Mouse (Mus musculus) layer of hippocampus, postnatal 36 days (tissue): Measurements from ENCODE around the gene Sart3. TPM values are rescaled to one million over a fixed set of nuclear protein-coding genes. Genes with fewer than 3 reads are reported as not detected.
"Not testable (repeated sequence)": the region's sequence is repeated elsewhere in the genome, so short reads cannot be mapped to it uniquely, and the experiment has no call there.

Experiments used
- DNase-seq, 2 experiments: peaks; one replicate each; pipeline ENCODE4 v3.0.0; 2022
- total RNA-seq, 2 experiments: library from RNA; stranded (reverse); gene quantifications; 2 replicates each; pipeline ENCODE4 v1.2.3; 2021

Sart3 gene
- total RNA-seq, 2 experiments from 2014 or later = 51.2 to 56.8 TPM

- DNase-seq = no peak
Observed at GRCm38 (mm10) chr5:113790453-113791196, 18.3 kb upstream of the Sart3 start.

DNA sequence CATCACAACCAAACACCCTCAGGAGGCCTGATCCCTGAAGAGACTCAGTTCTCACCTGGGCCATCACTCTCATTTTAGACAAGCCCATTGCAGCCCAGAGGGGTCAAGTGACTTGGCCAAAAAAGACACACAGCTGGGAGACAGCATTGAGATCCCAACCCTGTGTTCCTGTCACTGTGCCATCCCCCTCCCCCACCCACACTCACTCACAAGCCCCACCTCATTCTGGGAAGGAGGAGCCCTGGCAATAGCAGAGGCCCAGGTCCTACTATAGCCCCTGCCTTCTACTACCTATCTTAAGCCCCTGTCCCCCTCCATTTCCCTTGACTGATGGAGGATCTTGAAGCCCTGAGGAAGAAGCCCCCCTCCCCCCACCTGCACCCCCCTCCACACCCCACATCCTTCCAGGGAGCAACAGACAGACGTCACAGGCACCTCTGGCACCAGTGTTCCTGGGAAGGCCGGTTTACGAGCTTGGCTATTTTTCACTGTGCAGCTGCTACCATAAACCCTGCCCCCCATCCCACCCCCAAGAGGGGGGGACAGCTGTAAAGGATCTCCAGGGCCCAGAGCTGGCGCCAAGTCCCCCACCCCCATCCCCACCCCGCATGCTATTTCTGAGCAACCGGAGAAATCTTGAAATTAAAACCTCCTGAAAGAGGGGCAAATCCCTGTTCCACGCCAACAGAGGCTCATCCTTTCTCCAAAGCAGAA lies 16.9 kb upstream of the Sart3 start:
- DNase-seq = no peak

DNA sequence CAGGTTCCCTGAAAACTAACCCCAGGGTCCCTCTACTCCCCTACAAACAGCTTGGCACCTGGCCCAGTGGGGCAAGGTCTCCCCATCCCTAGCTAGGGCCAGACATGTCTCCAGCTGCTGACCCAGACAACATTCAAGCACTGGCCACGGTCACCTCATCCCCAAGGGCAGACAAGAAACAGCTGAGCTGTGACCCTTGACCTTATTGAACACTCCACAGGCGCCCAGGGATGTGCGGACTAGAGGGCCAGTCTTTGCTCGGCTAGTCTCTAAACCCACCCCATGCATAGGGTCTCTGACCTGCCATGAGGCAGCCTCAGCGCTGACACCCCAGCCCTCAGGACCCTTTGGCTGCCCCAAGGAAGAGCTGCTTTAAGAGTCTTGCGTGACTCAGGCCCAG lies 16.3 kb upstream of the Sart3 start:
- DNase-seq = no peak

GRCm38 (mm10) chr5:113786985-113787384 lies 14.7 kb upstream of the Sart3 start:
- DNase-seq = no peak

- not testable (repeated sequence) for DNase-seq
Observed at GRCm38 (mm10) chr5:113784104-113784503, 11.8 kb upstream of the Sart3 start.

GRCm38 (mm10) chr5:113783581-113784001 lies 11.3 kb upstream of the Sart3 start:
- DNase-seq = no peak

DNA sequence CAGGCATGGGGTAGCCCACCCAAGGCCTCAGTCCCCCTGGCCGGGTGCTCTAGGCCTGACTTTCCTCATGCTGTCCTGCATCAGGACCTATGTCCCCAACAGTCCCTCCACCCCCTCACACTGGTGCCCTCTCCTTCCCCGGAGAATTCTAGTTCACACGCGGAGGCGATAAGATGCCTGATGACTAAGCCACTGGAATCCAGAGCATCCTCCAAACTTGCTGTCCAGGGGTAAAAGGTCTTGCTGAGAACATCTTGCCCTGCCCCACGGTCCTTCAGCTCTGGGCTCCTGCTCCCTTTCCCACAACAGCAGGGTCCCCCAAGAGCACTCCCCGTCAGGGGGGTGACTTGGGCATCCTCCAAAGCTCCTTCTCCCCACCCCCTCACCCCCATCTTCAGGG lies 10.3 kb upstream of the Sart3 start:
- no peak for DNase-seq

DNA sequence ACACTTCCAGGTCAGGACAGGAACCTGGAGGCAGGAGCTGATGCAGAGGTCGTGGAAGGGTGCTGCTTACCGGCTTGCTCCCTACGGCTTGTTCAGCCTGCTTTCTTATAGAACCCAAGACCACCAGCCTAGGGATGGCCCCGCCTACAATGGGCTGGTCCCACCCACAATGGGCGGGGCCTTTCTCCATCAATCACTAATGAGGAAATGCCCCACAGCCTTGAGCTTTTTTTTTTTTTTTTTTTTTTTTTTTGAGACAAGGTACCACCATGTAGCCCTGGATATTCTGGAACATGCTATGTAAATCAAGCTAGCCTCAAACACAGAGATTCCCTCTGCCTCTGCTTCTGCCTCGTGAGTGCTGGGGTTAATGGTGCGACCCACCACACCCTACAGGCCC lies 9.6 kb upstream of the Sart3 start:
- no peak for DNase-seq

DNA sequence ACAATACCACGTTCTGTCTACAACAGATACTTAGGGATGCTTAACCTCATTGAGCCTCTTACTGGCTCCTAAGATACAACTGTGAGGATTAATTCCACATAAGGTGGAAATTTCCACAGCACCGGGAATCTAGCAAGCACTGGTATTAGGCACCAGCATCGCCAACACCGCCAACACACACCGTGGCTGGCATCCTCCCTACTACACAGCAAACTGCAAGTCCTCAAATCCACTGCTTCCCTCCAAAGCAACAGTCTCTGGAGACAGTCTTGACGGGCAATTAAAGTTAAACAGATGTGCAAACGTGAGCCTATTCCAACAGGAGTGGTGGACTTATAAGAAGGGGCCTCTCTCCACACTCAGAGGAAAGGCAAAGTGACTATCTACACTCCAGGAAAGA lies 8.9 kb upstream of the Sart3 start:
- DNase-seq = no peak

GRCm38 (mm10) chr5:113780763-113781162 lies 8.5 kb upstream of the Sart3 start:
- no peak for DNase-seq

DNA sequence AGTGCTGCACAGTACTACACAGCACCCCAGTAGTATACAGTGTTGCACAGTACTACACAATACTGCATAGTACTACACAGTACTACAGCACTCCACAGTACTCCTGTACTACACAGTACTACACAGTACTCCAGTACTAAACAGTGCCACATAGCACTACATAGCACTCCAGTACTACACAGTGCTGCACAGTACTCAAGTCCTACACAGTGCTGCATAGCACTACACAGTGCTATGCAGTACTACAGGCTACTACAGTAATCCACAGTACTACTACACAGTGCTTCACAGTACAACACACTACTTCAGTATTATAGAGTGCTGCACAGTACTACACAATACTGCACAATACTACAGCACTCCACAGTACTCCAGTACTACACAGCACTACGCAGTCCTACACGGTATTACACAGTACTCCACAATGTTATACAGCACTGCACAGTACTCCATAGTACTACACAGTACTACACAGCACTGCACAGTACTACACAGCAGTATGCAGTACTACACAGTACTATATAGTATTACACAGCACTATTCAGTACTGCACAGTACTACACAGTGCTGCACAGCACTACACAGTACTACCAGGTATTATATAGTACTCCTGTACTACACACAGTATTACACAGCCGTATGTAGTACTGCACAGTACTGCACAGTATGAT lies 7.9 kb upstream of the Sart3 start:
- no peak for DNase-seq

- no peak for DNase-seq
Observed at GRCm38 (mm10) chr5:113779569-113779968, 7.3 kb upstream of the Sart3 start.

GRCm38 (mm10) chr5:113777728-113778127 lies 5.4 kb upstream of the Sart3 start:
- DNase-seq = not testable (repeated sequence)

DNA sequence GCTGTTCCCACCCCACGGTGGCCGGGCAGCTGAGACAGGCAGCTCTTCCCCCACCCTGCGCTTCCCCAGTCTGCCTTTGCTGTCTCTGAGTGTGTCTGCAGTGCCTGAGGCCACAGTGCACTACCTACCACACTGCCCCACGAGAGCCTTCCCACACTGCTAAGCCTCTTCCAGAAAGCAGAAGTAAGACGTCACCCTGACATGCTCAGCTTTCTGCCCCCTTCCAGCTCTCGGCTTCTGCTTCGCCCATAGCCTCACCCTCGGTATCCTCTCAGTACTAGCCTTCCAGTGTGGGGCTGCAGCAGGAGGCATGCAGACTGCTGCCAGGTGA lies 4.6 kb upstream of the Sart3 start:
- no peak for DNase-seq

DNA sequence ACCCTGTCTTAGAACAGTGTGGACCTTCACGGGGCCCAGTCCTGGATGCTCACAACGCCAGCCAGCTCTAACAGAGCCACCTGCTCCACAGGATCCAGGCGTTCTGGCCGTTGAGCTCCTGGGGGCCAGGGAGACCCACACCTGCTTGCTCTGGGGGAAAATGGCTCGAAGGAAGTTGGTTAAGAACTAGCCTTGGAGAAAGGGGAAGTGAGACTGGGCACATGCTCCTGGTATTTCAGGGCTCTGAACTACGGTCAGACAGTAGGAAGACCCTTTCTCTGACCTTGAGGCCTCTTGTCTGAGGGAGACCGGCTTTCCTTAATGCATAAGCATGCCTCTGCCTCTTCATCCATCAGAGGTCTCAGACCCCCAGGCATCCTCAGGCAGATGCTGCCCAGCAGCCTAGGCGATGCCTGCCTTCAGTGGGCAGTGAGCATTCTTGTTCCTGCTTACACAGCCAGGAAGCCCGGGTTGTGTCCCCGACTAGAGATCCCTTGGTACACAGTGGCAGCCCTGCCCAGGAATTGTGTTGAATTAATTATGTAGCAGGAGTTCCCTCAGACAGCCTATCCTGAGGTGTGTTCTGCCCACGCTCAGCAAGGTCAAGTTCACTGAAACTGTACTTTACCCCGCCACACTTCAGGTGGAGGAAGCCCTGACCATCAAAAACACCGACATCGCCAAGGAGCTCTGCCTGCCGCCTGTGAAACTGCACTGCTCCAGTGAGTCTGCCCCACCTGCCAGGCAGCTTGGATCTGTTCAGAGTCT lies 4.0 kb upstream of the Sart3 start:
- DNase-seq = no peak

DNA sequence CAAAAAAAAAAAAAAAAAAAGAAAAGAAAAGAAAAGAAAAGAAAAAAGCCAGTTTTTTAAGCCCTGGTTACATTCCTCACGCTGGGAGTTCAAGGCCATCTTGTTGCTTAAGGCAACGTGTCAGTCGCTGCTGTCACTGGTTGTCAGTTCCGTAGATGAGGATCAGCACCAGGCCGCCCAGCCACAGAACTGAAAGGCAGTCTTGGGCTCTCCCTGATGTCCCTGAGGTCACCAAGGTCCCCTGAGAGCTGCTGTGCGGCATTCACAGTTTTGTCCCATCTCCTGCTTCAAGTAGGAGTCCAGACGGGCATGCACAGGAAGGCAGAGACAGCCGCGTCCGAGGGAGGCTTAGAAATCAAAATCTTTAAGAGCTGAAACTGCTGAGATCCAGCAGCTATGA lies 3.3 kb upstream of the Sart3 start:
- DNase-seq = no peak

DNA sequence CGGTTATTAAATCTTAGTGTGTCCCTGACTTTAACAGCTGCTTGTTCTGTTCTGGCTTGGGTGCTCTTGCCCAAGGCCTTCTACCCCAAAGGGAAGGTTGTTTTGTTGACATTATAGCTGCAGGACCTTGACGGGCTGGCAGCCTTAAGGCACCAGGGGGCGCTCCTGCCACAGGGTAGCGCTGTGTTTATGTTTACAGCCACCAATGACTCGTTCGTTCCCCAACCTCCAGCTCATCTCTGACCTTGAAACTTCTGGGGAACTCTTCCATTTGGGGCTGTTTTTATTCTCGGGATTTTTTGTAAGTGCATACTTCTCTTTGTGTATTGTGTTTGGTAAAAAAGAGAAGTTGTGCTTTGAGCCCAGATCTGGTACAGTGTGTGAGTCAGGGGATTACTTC lies 1.4 kb upstream of the Sart3 start:
- DNase-seq = peak; percentile 83 to 86

- no peak for DNase-seq
Observed at GRCm38 (mm10) chr5:113772905-113773519, 702 bp upstream of the Sart3 start.

GRCm38 (mm10) chr5:113771213-113772162 lies 822 bp downstream of the Sart3 start:
- peak; percentile 88 to 89 for DNase-seq

GRCm38 (mm10) chr5:113768806-113769205 lies 3.5 kb downstream of the Sart3 start:
- no peak for DNase-seq
